Mouse (Mus musculus) gastrocnemius, postnatal 36 days (tissue): Measurements from ENCODE around the gene Cyp1a2. TPM values are rescaled to one million over a fixed set of nuclear protein-coding genes. Genes with fewer than 3 reads are reported as not detected.
"Not testable (repeated sequence)": the region's sequence is repeated elsewhere in the genome, so short reads cannot be mapped to it uniquely, and the experiment has no call there.

Experiments
- DNase-seq, 2 experiments: peaks; one replicate each; pipeline ENCODE4 v3.0.0; 2022
- intact Hi-C: fragments of 180-260 bp; cut with DNase I; formaldehyde crosslinking; loops from one replicate; pipeline ENCODE4 v1.15.1; 2025
- long read RNA-seq, 2 experiments: library from polyadenylated mRNA; stranded (forward); transcript quantifications; one replicate each; pipeline ENCODE4 v2.0.0; 2021
- total RNA-seq, 2 experiments: library from RNA; stranded (reverse); gene quantifications; 2 replicates each; pipeline ENCODE4 v1.2.3; 2021

Gene Cyp1a2
- total RNA-seq, result not detected
- long read RNA-seq, experiment 1, result 0 reads
- long read RNA-seq, experiment 2, result 0 reads

GRCm38 (mm10) chr9:57683520-57683919 is at the start of gene Cyp1a2:
Gene Cyp1a2, minus strand, starts transcription at chr9:57683703.
- intact Hi-C loops, result no loop called here
- no peak for DNase-seq

- intact Hi-C loops, result no loop called here
- DNase-seq, result no peak
These were observed 44.8 kb upstream of the Cyp1a2 start for GRCm38 (mm10) chr9:57728312-57728711.

DNA sequence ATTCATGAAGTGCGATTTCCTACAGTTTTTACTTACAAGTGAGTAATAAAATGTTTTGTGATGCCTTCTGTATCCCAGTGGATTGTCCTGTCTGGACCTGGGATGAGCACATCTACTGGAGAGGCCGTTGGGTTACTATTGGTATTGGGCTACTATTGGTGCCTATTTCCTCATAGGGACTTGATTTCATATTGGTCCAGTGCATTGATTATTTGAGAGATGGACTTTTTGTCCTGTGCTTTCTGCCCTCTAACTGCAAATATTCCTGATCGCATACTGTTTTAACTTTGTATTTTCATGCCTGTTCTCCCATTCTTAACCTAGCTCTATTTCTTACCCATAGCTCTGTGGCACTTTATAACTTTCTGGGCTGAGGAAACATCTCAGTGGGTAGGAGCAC is 41.2 kb upstream of the Cyp1a2 start:
- intact Hi-C loops, result no loop called here

GRCm38 (mm10) chr9:57723796-57724195 is 40.3 kb upstream of the Cyp1a2 start:
- DNase-seq, result peak in 1 of 2 experiments; percentile 26

More for the DNA sequence above, 41.2 kb upstream of the Cyp1a2 start:
- no peak for DNase-seq

GRCm38 (mm10) chr9:57723315-57723715 is 39.8 kb upstream of the Cyp1a2 start:
- intact Hi-C loops, result no loop called here
- peak; percentile 73 to 77 for DNase-seq

More at GRCm38 (mm10) chr9:57723796-57724195, 40.3 kb upstream of the Cyp1a2 start:
- intact Hi-C loops, result no loop called here

- intact Hi-C loops, result no loop called here
- no peak for DNase-seq
These were observed 38.9 kb upstream of the Cyp1a2 start for GRCm38 (mm10) chr9:57722371-57722770.

- intact Hi-C loops, result no loop called here
- no peak for DNase-seq
These were observed 37.2 kb upstream of the Cyp1a2 start for GRCm38 (mm10) chr9:57720736-57721135.

GRCm38 (mm10) chr9:57718408-57718807 is 34.9 kb upstream of the Cyp1a2 start:
- no peak for DNase-seq
- intact Hi-C loops, result no loop called here

- intact Hi-C loops, result no loop called here
- DNase-seq, result no peak
These were observed 28.7 kb upstream of the Cyp1a2 start for GRCm38 (mm10) chr9:57712194-57712593.

DNA sequence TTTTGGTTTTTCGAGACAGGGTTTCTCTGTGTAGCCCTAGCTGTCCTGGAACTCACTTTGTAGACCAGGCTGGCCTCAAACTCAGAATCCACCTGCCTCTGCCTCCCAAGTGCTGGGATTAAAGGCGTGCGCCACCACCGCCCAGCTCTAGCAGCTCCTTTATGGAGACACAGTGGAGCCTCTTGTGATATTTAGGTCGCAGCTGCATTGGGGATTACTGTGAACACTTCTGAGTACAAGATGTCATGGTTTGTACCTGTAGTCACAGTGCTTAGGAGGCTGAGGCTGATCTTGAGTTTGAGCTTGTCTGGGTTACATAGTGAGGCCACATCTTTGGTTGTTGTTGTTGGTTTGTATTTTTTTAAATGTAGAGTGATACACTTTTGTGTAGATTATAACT is 26.7 kb upstream of the Cyp1a2 start:
- intact Hi-C loops, result not testable (repeated sequence)

GRCm38 (mm10) chr9:57708720-57709274 is 25.3 kb upstream of the Cyp1a2 start:
- no peak for DNase-seq
- intact Hi-C loops, result loop anchor here (5.0 kb wide), 1 partner anchor 34 kb away; no protein-coding TSS in a partner anchor

More for the DNA sequence above, 26.7 kb upstream of the Cyp1a2 start:
- not testable (repeated sequence) for DNase-seq

- intact Hi-C loops, result loop anchor here (5.0 kb wide), 1 partner anchor 34 kb away; no protein-coding TSS in a partner anchor
These were observed 24.7 kb upstream of the Cyp1a2 start, which contains the start of gene Edc3 for GRCm38 (mm10) chr9:57708068-57708719. Gene Edc3, plus strand, starts transcription at chr9:57708540.

GRCm38 (mm10) chr9:57706496-57706895 is 23.0 kb upstream of the Cyp1a2 start:
- intact Hi-C loops, result loop anchor here (5.0 kb wide), 1 partner anchor 36 kb away; no protein-coding TSS in a partner anchor
- DNase-seq, result no peak

More at GRCm38 (mm10) chr9:57708068-57708719, 24.7 kb upstream of the Cyp1a2 start, which contains the start of gene Edc3:
- DNase-seq, result peak; percentile 83 to 88

DNA sequence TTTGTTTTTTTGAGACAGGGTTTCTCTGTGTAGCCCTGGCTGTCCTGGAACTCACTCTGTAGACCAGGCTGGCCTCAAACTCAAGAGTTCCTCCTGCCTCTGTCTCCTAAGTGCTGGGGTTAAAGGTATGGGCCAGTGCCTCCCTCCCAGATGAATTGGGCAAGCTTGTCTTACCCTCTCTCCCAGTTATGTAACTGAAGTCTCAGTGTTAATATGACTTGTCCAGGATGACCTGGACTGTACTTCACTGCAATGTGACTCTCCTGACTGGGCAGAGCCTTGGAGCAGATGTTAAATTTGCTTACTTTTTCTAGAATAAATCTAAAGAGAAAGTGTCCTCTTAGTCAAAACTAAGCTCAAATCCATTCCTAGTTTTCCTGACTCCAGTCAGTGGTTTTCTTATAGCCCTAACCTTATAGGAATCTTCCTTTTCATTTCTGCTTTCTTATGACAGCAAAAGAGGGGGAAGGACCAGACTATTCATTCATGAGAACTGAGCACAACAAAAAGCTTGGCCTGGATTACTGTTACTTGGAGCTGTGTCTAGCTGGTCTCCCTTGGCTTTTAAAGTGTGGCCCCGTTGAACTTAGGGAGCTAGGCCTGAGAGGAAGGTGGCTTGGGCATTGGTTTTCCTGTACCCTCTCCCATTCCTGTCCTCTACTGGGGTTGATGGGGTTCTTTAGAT is 15.1 kb upstream of the Cyp1a2 start:
- no peak for DNase-seq
- intact Hi-C loops, result no loop called here

DNA sequence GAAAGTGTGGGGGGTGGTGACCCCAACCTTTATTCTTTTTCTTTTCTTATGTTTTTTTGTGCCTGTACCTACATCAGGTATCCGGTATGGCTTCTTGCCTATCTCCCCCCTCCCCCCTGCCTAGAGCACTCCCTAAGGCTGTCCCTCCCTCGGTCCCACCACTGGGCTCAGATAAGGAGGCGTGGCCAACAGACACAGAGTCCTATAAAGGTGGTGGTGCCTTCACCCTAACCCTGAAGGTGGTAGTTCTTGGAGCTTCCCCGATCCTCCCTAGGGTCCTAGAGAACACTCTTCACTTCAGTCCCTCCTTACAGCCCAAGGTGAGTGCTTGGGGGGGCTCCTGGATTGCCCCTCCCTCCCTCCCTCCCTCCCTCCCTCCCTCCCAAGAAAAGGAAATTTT is 13.9 kb upstream of the Cyp1a2 start:
- DNase-seq, result no peak
- intact Hi-C loops, result no loop called here

DNA sequence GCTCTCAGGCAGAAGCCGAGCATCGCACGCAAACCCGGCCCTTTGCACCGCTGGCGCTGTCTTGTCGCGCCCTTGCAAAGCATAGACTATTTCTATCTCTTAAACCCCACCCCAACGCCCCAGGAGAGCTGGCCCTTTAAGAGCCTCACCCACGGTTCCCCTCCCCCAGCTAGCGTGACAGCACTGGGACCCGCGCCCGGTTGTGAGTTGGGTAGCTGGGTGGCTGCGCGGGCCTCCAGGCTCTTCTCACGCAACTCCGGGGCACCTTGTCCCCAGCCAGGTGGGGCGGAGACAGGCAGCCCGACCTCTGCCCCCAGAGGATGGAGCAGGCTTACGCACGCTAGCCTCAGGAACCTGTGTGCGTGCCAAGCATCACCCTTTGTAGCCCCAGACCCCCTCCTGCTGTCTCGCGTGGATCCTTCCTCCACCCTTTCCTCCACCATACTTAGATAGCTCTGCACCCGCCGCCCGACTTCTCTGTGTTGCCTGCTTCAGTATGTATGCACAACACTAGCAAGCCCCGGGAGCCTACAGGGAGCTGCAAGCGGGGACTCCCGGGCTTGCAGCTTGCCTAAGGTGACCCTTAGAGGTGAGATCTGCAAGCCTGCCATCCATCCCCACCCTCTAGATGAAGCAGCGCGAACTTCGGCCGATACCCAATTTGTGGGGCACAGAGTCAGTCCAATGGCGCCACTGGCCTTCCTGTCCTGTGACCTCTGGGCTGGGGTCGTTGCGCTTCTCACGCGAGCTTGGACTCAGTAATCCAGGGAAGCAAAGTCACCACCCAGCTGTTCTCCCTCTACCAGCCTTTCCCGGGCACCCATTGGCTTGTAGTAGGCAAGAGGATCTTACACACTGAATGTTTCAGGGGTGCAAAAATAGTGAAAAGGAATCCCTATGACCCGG is 13.1 kb upstream of the Cyp1a2 start:
- intact Hi-C loops, result no loop called here
- DNase-seq, result peak; percentile 29 to 53

DNA sequence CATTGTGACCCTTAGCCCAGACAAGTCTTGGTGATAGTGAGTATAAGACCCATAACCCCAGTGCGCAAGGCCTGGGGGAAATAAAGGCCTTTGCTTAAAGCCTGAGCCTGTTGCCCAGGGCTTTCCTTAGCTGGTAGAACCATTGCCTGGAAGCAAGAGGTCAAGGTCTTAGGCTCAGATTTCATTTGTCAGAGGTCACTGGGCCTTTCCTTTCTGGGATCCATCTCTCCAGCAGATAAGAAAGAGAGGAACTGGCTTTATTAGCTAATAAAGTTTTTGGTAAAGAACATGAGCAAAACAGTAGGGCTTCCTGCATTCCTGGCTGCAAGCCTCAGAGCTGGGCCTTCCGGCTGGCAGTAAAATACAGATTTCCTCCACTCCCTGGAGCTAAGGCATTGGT is 10.6 kb upstream of the Cyp1a2 start:
- DNase-seq, result no peak
- intact Hi-C loops, result no loop called here

- DNase-seq, result no peak
- intact Hi-C loops, result no loop called here
These were observed 5.1 kb upstream of the Cyp1a2 start for GRCm38 (mm10) chr9:57688606-57689005.

DNA sequence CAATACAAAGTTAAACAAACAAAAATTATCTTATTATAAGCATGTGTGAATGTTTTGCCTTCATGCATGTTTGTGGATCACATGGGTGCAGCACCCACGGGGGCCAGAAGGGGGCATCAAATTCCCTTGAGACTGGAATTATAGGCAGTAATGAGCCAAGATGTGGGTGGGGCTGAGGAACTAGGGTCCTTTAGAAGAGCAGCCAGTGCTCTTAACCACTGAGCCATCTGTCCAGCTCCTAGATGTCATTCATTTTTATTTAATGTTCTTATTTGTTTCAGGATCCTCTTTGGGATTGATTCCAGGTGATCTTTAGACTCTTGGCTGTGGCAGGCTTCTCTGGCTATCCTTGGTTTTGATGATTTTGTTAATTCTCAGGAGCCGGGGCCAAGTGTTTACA is 4.7 kb upstream of the Cyp1a2 start:
- DNase-seq, result no peak
- intact Hi-C loops, result no loop called here

GRCm38 (mm10) chr9:57687751-57688150 is 4.2 kb upstream of the Cyp1a2 start, which contains the start of gene Cyp1a1:
Gene Cyp1a1, plus strand, starts transcription at chr9:57687928.
- no peak for DNase-seq
- intact Hi-C loops, result no loop called here
